Mouse (Mus musculus) layer of hippocampus, adult 9-11 months (tissue): ENCODE measurements around the gene Olfr482.

Source experiments
- DNase-seq: peaks from one replicate; pipeline ENCODE4 v3.0.0; 2022

Olfr482 gene

GRCm38 (mm10) chr7:108097486-108097885, at the start of gene Olfr482:
Gene Olfr482, minus strand, starts transcription at chr7:108097586.
- no peak for DNase-seq

- DNase-seq, result no peak
Measured at GRCm38 (mm10) chr7:108127349-108127748, 30.0 kb upstream of the Olfr482 start, which contains the start of gene Olfr484. Gene Olfr484, minus strand, starts transcription at chr7:108127449.

GRCm38 (mm10) chr7:108121416-108121815, 24.0 kb upstream of the Olfr482 start:
- no peak for DNase-seq

GRCm38 (mm10) chr7:108120681-108121080, 23.3 kb upstream of the Olfr482 start:
- no peak for DNase-seq

GRCm38 (mm10) chr7:108100549-108100948, 3.2 kb upstream of the Olfr482 start, which contains the start of gene Olfr483:
Gene Olfr483, plus strand, starts transcription at chr7:108100849.
- DNase-seq, result no peak

GRCm38 (mm10) chr7:108079555-108079954, 17.8 kb downstream of the Olfr482 start, which contains the start of gene Olfr481:
Gene Olfr481, plus strand, starts transcription at chr7:108079855.
- no peak for DNase-seq

GRCm38 (mm10) chr7:108067246-108067645, 30.1 kb downstream of the Olfr482 start, which contains the start of gene Olfr480:
Gene Olfr480, minus strand, starts transcription at chr7:108067346.
- no peak for DNase-seq

GRCm38 (mm10) chr7:108050393-108050792, 47.0 kb downstream of the Olfr482 start, which contains the start of gene Olfr479:
Gene Olfr479, plus strand, starts transcription at chr7:108050693.
- no peak for DNase-seq
